Mouse (Mus musculus) T-cell, adult 2 months (primary cell): ENCODE measurements around the gene Vmn2r105.

Experiments used
- DNase-seq: peaks from one replicate; pipeline ENCODE4 v3.0.0; 2022; ENCODE audit warnings: low spot score

Vmn2r105 gene

DNA sequence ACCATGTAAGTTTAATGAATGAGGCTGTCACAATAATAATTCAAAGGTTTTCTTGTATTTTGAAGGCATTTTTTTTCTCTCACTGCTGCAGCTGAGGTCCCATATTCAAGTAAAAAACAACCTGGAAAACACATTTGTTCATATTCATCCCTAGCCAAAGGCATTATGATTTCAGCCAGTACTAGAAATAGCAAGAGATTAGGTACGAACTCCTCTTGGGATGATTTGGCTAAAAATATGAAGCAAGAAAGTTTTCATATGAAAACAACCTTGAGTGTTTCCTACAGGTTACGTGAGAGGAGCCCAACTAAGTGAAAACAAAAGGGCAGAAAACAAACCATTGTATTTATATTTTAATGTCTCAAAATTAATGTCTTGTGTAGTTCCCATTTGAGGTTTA is at the start of gene Vmn2r105:
Gene Vmn2r105, minus strand, starts transcription at position 101 of the 400 bp plus-strand sequence.
- DNase-seq = no peak

GRCm38 (mm10) chr17:20255522-20255921 is 20.7 kb upstream of the Vmn2r105 start:
- no peak for DNase-seq

DNA sequence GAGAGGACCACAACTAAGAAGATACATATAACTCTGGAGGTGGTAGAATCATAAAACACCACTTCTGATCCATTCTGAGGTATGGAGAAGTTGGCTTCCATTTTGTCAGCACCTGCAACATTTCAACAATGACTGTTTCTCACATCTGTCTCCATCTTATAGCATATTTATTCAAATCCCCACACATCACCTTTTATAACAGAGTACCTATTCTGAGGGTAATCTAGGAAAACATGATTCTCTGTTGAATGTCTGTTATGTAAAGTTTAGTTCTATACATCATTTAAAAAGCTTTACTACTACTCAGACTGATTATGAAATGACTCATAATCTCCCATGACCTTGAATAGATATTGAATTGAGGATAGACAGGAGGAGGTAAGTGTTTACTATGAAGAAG is 51.9 kb downstream of the Vmn2r105 start, which contains the start of gene Fpr-rs6:
Gene Fpr-rs6, minus strand, starts transcription at position 101 of the 400 bp plus-strand sequence.
- DNase-seq = no peak
